Mouse (Mus musculus) MEL (cell line): Measurements from ENCODE around the gene Ddo.

ENCODE experiments used
- CTCF ChIP-seq, 3 experiments: IDR thresholded peaks in 2 of 3; conservative IDR thresholded peaks in 1 of 3; 2 replicates each; pipeline ENCODE4 v1.5.1; 2011 to 2012; ENCODE audit warnings: low read length in 3 of 3, low read depth in 2 of 3, mild to moderate bottlenecking in 2 of 3, improper control_type of control experiment in 1 of 3, inconsistent platforms in 1 of 3, mixed read lengths in 1 of 3, moderate library complexity in 1 of 3; ENCODE audit not compliant: control insufficient read depth in 1 of 3, insufficient read depth in 1 of 3, poor library complexity in 1 of 3, severe bottlenecking in 1 of 3
- GATA1 ChIP-seq: IDR thresholded peaks from 2 replicates; pipeline ENCODE4 v1.6.1; 2011; ENCODE audit warnings: low read depth, low read length, improper control_type of control experiment
- NELFE ChIP-seq: IDR thresholded peaks from 2 replicates; pipeline ENCODE4 v1.6.1; 2011; ENCODE audit warnings: low read depth, low read length, improper control_type of control experiment
- POLR2A ChIP-seq, 2 experiments: IDR thresholded peaks; 2 replicates each; pipeline ENCODE4 v1.6.1; 2011 to 2012; ENCODE audit warnings: low read length in 2 of 2, mild to moderate bottlenecking in 2 of 2, control low read depth in 1 of 2, improper control_type of control experiment in 1 of 2, low read depth in 1 of 2, moderate library complexity in 1 of 2; ENCODE audit not compliant: control insufficient read depth in 1 of 2, insufficient read depth in 1 of 2, poor library complexity in 1 of 2
- RAD21 ChIP-seq: IDR thresholded peaks from 2 replicates; pipeline ENCODE4 v1.6.1; 2011; ENCODE audit warnings: mild to moderate bottlenecking, low read depth, low read length, improper control_type of control experiment
- TAL1 ChIP-seq: IDR thresholded peaks from 2 replicates; pipeline ENCODE4 v1.6.1; 2012; ENCODE audit warnings: mild to moderate bottlenecking, inconsistent platforms, low read length, moderate library complexity, mixed read lengths
- ZKSCAN1 ChIP-seq: IDR thresholded peaks from 2 replicates; pipeline ENCODE4 v1.6.1; 2012; ENCODE audit warnings: low read depth, mild to moderate bottlenecking, inconsistent platforms, low read length, improper control_type of control experiment, moderate library complexity

- peak; percentile 78 for TF ChIP-seq RAD21
- TF ChIP-seq NELFE: no peak
- peak; percentile 21 to 61 (median 28); a peak in 5 of 6 replicates for TF ChIP-seq CTCF (IDR thresholded peaks at IDR 0.05 in 2 of 3, conservative IDR thresholded peaks at IDR 0.05 in 1 of 3; ENCODE audit: control insufficient read depth in 1 of 3, insufficient read depth in 1 of 3, low read depth in 2 of 3, low read length in 3 of 3, poor library complexity in 1 of 3, severe bottlenecking in 1 of 3)
- TF ChIP-seq ZKSCAN1: no peak
- no peak for TF ChIP-seq TAL1
- TF ChIP-seq GATA1: no peak
- TF ChIP-seq POLR2A (IDR thresholded peaks at IDR 0.05; ENCODE audit: control insufficient read depth in 1 of 2, insufficient read depth in 1 of 2, low read depth in 1 of 2, low read length in 2 of 2, poor library complexity in 1 of 2): no peak
Observed at GRCm38 (mm10) chr10:40649634-40650033, 19.8 kb downstream of the Ddo start.
